Mouse (Mus musculus) kidney, adult 18-20 months (tissue): Measurements from ENCODE around the gene Pappa2.

Experiments
- DNase-seq: peaks from one replicate; pipeline ENCODE4 v3.0.0; 2021

Pappa2 gene

GRCm38 (mm10) chr1:158748356-158749096, 231.8 kb downstream of the Pappa2 start:
- no peak for DNase-seq

- DNase-seq = no peak
Observed at GRCm38 (mm10) chr1:158741449-158741848, 238.8 kb downstream of the Pappa2 start.

- no peak for DNase-seq
Observed at GRCm38 (mm10) chr1:158740949-158741348, 239.3 kb downstream of the Pappa2 start.

- no peak for DNase-seq
Observed at GRCm38 (mm10) chr1:158740161-158740766, 240.0 kb downstream of the Pappa2 start.

GRCm38 (mm10) chr1:158739132-158739919, 241.0 kb downstream of the Pappa2 start:
- no peak for DNase-seq

GRCm38 (mm10) chr1:158732868-158733496, 247.3 kb downstream of the Pappa2 start:
- no peak for DNase-seq

GRCm38 (mm10) chr1:158713301-158714095, 266.8 kb downstream of the Pappa2 start:
- DNase-seq = no peak

GRCm38 (mm10) chr1:158701336-158701735, 279.0 kb downstream of the Pappa2 start:
- no peak for DNase-seq

- DNase-seq = no peak
Observed at GRCm38 (mm10) chr1:158700147-158700546, 280.1 kb downstream of the Pappa2 start.

- DNase-seq = no peak
Observed at GRCm38 (mm10) chr1:158699276-158699675, 281.0 kb downstream of the Pappa2 start.

GRCm38 (mm10) chr1:158697859-158698569, 282.3 kb downstream of the Pappa2 start:
- no peak for DNase-seq

GRCm38 (mm10) chr1:158697423-158697822, 282.9 kb downstream of the Pappa2 start:
- no peak for DNase-seq

- DNase-seq = no peak
Observed at GRCm38 (mm10) chr1:158687726-158688125, 292.6 kb downstream of the Pappa2 start.

- DNase-seq = peak; percentile 36
Observed at GRCm38 (mm10) chr1:158669971-158670592, 310.2 kb downstream of the Pappa2 start.

GRCm38 (mm10) chr1:158666001-158666400, 314.3 kb downstream of the Pappa2 start:
- no peak for DNase-seq
